Mouse (Mus musculus) retina, postnatal 7 days (tissue): Measurements from ENCODE around the gene Snrpa1.

Experiments used
- DNase-seq: peaks from one replicate; pipeline ENCODE4 v3.0.0-alpha.2; 2012; ENCODE audit warnings: low read depth, low spot score

The Snrpa1 gene

DNA sequence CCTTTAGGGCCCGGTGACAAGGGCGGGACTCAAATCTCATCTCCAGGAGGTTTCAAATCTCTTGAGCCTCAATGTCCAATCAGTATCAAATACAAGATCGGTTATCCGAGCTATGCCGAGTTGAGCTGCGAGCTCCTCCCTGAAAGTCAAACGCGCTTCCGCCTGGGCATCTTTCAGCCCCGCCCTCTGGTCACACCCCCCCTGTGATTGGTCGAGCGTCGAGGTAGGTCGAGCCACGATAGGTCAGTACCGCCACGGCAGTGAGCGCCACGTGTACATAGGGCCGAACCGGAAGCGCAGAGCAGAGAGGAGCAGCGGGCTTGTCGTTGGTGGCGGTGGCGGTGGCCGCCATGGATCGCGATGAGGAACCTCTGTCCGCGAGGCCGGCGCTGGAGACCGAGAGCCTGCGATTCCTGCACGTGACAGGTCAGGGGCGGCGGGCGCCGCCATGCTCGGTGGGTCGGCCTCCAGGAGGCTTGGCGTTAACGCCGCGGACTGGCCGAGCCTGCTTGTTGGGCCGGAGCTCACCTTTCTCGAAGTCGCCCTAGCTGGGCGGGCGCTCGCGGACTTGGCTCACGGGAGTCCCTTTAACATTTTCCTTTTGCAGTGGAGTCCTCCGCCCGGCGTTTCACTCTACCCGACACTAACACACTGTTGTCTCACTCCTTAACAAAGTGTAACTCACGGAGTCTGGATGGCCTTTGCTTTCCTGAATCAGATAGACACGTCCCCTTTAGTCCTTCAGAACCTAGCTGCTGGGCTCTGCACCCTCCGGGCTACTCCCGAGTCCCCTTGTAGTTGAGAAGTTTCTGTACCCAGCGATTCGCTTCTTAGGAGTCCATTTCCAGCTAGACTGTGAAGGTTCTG, 20.8 kb downstream of the Snrpa1 start, which contains the start of gene Selenos:
Gene Selenos, plus strand, starts transcription at position 286 of the 867 bp plus-strand sequence.
- DNase-seq = peak; percentile 90

DNA sequence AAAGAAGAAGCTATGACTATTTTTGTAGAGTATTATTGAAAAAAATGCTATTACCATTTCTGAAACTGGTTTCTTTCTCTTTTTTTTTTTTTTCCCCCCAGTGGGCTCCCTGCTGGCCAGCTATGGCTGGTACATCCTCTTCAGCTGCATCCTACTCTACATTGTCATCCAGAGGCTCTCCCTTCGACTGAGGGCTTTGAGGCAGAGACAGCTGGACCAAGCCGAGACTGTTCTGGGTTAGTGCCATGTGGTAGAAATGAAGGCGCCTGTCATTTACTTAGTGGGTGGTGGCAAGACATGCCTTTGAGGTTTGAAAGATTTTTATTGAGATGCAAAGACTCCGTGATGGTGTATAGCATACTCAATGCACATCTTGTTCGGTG, 21.4 kb downstream of the Snrpa1 start:
- DNase-seq = no peak

DNA sequence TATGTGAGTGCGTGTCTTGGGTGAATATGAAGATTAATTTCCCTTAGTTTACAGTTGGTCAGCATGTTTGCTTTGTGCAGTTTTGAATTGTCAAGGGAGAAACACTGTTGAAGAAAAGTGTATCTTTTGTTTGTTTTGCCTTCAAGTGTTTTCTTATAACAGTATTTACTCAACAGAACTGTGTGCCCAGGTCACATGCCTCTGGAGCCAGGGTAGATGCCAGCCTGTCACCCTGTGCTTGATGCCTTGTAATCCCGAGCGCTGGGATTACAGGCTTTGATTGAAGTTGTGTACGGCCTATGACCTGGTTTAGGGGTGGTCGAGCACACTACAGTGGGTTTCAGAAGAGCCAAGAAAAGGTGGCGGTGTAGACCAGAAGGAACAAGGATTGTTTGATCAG, 25.0 kb downstream of the Snrpa1 start:
- no peak for DNase-seq

DNA sequence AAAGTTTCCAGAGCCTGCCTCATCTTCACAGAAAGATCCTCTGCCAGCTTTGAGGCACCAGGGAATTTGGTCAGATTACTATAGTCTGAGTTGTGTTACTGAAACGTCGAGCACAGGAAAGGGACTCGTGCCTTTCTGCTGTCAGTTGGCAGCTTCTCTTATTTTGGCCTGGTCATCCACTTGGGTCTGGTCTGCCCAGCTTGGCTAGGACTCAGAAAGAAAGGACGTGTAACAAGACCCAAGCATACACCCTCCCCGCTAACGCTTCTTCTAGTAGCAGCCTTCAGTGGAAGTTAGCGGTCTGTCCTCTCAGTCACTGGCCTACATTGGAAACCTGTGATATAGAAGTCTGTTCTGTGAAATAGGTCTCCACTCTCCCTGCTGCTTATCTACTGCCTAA, 25.7 kb downstream of the Snrpa1 start:
- DNase-seq = no peak

DNA sequence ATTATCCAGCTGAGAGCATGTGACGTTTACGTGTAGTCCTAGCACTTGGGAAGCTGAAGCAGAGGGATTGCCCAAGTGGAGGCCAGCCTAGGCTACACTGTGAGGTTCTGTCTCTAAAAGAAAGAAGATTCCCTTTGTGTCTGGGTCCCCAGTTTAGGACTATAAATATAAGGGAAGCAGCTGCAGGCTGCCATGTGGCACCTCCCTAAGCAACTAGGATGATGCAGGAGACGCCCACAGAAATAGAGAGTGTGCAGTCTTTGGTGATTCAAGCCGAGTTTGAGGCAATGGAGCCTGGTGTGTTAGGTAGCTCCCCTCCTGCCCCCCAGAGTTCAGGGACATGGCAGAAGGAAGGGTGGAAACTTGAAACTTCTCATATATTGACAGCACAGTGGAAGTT, 28.8 kb downstream of the Snrpa1 start:
- no peak for DNase-seq

DNA sequence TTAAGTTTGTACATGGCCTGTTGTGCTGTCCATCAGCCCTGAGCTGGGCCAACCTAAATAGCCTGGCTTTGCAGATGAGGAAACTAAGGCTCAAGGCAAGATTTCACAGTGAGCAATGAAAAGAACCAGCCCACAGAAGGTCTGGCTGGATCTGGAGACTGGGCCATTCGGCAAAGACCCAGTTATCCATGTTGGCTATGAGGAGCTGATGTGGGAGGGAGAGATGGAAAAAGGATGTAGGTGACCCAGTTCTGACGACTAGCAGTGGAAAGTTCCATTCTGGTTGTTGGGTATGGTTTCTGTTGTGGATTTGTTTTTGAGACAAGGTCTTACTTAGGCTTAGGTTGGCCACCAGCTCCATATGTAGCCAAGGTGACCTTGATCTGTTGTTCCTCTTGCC, 29.3 kb downstream of the Snrpa1 start:
- no peak for DNase-seq

DNA sequence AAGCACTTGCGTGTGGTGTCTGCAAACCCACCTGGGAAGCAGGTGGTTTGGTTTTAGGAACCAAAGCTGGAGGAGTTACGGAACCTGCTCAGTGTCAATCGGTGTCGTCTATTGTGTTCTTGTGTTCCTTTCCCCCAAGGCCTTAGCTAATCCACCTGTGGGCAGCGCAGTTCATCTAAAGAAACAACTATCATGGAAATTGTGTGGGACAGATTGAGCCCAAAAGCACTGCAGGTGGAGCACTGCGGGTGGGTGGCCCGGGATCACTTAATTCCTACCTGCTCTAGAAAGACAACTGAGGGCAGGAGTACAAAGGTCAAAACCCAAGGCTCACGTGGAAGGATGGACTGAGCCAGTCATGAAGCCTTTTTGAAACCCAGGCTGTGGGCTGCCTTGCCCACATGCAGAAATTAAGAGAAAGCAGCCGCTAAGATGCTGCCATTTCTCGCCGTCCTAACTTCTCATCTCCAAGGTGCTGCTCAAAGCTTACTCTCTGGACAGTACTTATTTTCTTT, 31.9 kb downstream of the Snrpa1 start:
- no peak for DNase-seq

DNA sequence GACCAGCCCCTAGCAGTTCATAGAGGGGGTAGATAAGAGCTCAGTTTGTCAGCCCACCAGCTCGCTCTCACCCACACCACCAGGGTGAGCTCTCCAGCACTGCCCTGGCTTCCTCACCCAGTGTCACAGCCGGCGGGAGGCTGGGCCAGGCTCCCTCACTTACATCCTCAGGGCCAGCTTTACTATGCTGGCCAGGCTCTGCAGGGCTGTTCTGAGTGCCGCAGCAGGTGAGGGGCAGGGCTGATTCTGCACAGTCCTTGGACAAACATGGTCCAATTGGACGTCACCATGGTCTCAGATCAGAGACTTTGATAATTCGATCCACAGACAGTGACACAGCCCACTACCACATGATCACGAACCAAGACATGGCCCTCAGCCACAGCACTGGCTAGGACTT, 32.8 kb downstream of the Snrpa1 start:
- DNase-seq = no peak

DNA sequence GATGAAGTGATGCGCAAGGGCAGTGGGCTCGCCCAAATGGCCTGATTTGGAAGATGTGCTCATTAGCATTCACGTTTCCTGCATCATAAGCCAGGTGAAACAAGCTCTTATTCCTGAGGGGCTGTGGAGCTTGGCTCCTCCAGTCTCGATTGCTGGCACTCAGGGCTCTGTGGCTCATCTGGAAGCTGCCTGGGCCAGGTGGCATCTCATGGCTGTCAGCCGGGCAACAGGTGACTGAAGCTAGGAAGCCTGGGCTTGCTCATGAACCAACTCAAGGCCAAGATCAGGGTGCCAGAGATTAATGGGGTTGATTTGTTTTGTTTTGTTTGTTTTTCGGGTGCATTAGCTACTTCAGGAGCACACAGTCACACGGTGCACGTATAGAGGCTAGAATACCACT, 33.9 kb downstream of the Snrpa1 start:
- DNase-seq = no peak

DNA sequence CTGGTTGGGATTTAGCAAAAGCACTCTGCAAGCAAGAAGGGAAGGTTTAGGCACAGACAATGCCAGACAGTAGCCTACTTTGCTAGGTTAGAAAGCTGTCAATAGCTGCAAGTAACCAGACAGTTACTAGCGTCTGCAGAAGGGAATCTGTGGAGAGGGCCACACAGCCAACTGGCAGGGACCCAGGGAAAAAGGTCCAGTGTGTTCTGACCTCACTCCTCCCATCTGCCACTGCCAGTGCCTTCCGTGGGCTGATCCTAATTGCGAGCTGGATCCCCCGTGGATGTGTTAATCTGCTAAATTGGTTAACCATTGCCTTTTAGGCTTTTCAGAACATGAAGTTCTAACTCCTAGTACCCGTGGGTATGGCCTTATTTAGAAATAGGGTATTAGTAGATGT, 35.3 kb downstream of the Snrpa1 start:
- no peak for DNase-seq

DNA sequence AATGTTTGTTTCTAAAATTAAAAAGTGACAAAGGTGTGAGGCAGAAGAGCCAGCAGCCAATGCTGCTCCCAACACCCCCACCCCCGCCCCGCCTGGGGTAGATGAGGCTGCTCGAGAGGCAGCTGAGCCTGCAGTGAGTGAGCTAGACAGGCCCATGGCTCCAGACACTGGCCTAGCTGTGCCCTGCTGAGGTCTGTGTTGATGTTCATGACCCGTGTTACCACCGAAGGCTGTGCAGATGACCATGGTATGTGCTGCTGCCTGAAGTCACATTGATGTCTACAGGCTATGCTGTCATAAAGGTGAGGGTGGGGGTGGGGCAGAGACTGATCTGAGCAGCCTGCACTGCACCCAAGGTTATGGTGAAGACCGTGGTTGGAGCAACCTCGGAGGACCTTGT, 40.0 kb downstream of the Snrpa1 start:
- DNase-seq = no peak

DNA sequence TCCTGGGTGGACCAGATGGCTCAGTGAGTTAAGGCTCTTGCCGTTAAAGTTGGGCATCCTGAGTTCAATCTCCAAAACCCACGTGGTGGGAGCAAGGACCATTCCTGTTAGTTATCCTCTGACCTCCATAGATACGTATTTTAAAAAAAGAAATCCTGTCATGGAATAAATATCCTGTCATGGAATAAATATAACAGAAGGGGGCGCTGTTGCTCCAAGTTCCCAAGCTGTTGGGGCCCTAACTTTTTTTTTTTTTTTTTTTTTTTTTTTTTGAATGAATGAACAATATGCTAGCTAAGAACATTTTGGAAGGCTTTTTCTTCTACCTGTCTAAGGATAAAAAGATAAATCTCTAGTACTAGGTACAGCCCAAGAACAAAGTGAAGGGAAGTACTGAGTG, 43.1 kb downstream of the Snrpa1 start:
- DNase-seq = no peak

DNA sequence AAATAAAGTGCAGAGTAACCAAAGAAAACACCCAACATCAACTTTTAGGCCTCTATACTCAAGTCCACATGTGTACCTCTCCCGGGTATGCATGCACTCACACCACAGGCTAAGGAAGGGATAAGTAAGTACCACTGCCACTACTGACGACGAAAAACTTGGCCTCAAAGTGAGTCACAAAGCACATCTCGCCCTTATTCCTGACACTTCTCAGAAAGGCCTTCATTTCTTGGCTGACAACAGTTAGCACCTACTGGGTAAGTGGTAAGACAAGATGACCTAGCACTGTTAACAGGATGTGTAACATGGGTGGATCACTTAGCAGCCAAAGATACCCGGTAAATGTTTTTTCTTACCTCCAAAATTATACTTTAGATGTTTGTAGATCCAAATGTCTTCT, 45.7 kb downstream of the Snrpa1 start:
- no peak for DNase-seq

DNA sequence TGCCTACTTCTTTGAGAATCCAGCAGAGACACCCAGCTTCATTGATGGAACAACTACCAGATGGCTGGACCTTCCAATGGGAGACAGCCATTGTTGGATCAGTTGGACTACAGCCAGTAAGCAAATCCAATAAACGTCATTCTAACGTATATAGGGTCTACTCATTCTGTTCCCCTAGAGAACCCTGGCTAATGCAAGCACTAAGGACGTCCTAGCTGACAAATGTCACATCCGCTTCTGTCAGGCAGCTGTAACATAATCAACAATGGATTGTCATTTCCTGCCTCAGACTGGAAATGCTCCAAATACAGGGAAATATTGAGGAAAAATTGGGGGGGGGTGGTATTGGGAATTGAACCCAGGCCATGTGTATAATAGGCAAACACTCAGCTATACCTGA, 47.0 kb downstream of the Snrpa1 start:
- DNase-seq = no peak

DNA sequence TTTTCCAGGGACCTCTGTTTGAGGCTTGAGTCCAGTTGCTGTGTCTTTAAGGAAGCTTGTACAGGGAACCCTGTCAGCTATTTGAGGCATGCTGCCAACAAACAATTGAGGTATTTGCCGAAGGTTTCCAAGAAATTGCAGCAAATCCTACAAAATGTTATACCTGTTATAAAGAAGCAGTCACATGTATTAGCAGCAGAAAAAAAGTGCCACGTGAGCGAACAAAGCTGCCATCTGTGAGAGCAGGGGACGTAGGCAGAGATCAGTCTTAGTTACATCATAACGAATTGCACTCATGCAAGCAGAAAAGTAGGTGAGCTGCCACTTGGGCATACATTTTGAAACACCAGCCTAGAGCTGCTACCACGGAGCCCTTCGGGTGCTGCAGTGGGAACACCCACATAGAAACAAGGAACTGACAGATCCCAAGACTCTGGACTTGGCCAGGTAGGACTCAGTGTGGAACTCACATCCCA, 47.8 kb downstream of the Snrpa1 start:
- no peak for DNase-seq

DNA sequence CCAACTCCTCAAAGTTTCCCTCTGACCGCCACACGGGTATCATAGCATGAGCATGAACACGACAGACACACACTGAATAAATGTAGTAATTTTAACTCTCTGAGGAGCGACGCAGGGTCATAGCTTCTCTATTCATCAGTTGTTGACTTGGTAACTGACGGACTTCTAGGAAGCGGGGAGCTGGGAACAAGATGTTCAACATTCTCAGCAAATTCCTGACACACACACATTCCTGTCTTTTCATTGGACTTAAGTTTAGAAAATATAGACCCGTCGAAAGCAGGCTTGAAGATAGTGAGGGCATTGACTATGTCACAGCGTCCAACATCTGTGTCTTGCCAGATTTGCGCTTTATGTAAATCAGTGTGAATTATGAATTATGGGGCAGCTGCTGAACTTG, 48.4 kb downstream of the Snrpa1 start:
- DNase-seq = no peak

DNA sequence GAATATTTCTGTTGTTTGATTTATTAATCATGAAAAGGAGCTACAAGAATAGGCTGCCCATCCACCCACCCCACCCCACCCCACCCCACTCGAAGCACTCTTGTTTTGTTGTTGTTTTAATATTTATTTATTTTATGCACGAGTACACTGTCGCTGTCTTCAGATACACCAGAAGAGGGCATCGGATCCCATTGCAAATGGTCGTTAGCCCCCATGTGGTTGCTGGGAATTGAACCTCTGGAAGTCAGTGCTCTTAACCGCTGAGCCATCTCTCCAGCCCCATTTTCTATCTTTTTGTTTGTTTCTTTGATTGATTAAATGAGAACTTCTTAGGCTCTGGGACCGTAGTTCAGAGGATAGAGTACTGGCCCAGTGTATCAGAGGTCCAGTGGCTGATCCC, 49.1 kb downstream of the Snrpa1 start:
- no peak for DNase-seq

DNA sequence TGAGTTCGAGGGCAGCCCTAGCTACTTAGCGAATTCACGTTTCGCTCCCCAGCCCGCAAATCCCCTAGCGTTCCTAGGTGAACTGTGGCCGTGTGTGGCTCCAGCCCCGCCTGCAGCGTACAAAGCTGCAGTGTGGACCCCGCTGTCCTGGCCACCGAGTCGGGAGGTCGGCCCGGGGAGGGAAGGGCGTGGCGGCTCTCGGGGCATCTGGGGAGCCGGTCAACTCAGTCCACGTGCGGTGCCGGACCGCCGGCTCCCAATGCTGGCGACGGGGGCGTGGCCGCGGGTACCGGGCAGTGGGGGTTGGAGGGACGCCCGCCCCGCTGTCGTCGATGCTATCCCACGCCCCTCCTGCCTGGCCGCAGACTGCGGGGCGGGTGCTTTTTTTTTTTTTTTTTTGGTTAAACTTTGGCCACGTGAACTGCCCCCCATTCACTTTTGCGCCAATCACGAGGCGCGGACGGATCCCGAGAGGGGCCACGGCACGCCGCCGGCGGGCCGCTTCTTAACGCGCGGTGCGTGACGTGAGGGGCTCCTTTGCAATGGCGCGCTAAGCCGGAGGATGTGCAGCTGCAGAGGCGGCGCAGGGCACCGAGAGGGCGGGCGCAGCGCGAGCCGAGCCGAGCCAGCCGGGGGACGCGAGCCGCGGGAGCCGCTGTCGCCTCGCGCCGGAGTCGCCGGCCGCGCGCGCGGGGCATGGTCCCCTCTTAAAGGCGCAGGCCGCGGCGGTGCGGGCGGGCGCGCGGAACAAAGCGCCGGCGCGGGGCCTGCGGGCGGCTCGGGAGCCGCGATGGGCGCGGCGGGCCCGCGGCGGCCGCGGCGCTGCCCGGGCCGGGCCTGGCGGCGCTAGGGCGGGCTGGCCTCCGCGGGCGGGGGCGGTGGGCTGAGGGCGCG, 50.4 kb downstream of the Snrpa1 start, which contains the start of gene Chsy1:
Gene Chsy1, plus strand, starts transcription at position 555 of the 894 bp plus-strand sequence.
- DNase-seq = peak; percentile 86

DNA sequence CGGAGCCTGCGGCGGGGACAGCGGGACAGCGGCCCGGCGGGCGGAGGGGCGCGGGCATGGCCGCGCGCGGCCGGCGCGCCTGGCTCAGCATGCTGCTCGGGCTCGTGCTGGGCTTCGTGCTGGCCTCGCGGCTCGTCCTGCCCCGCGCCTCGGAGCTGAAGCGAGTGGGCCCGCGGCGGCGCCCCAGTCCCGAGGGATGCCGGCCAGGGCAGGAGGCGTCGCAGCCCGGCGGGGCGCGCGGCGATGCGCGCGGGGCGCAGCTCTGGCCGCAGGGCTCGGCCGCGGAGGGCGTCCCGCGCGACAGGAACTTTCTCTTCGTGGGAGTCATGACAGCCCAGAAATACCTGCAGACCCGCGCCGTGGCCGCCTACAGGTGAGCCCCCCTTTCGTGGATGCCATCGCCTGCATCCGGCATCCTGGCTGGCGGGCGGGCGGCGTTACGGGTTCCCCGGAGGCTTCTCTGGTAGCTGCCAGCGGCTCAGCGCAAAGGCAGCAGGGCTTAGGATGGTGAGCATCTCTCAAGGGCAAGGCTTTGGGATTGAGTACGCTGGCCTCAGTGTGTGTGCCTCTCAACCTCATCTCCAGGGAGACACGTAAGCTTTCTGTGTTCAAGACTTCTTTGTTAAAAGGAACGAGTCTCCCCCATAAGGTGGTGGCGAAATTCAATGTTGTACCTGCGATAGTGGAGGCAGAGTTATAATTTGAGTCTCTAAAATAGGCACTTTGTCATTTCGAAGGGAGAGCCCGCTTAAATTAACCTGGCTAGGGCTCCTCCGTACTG, 51.2 kb downstream of the Snrpa1 start:
- DNase-seq = no peak

DNA sequence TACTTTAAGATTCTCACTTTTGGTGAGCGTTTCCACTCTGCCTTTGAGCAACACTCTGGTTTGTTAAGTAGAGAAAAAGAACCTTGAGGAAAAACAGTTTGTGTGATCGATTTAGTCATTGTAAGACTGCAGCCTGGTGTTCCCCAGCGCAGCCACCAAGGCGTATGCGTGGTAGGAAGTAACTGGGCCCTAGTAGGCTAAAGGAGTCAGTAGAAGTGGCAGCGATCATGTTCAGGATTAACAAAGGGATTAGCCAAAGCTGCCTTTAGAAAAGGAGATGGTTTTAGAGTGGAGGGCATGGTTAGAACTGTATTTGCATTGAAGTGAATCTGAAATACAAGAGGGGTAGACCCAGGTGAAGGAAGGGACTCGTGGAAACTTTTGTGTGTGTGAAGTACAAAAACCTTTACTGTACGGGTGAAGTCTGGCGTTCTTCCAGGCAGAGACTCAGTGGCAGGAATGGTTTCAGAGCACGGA, 51.9 kb downstream of the Snrpa1 start:
- peak; percentile 53 for DNase-seq

DNA sequence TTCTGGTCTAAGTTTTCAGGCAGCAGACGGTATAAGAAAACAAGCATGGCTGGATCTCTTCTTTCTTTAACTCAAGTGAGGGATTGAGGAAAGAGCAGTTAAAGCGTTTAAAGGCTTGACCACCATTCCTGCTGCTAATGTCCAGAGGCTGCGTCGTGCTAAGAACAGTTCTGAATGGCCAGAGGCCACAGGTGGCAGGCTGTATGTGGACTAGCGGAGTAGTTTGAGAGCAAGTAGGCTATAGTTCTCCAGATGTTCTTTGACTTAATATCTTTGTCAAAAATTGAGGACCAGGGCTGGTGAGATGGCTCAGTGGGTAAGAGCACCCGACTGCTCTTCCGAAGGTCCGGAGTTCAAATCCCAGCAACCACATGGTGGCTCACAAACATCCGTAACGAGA, 52.4 kb downstream of the Snrpa1 start:
- no peak for DNase-seq
